Mouse (Mus musculus) neural tube, embryonic 15.5 days (tissue): ENCODE data around the gene Cd274. TPM values are rescaled to one million over a fixed set of nuclear protein-coding genes. Genes with fewer than 3 reads are reported as not detected.

ENCODE experiments used
- ATAC-seq: fragments of 200-750 bp; cut with Nextera tagmentation; 2 replicates; pipeline ENCODE4 v1.8.0; 2017; ENCODE audit warnings: mild to moderate bottlenecking, moderate TSS enrichment, moderate library complexity; ENCODE audit not compliant: low FRiP score
- H3K27ac ChIP-seq: fragments of 300-500 bp; sonication (generic); replicated peaks from 2 replicates; pipeline ENCODE4 v1.5.1; 2015; ENCODE audit warnings: mild to moderate bottlenecking, inconsistent platforms
- H3K27me3 ChIP-seq: fragments of 300-500 bp; sonication (generic); replicated peaks from 2 replicates; pipeline ENCODE4 v1.6.1; 2015; ENCODE audit warnings: inconsistent platforms
- H3K36me3 ChIP-seq: fragments of 300-500 bp; sonication (generic); 2 replicates; pipeline ENCODE4 v1.6.1; 2015; ENCODE audit warnings: inconsistent platforms
- H3K4me1 ChIP-seq: fragments of 300-500 bp; sonication (generic); 2 replicates; pipeline ENCODE4 v1.6.1; 2015; ENCODE audit warnings: inconsistent platforms
- H3K4me2 ChIP-seq: fragments of 300-500 bp; sonication (generic); 2 replicates; pipeline ENCODE4 v1.6.1; 2015; ENCODE audit warnings: inconsistent platforms, mild to moderate bottlenecking, moderate library complexity
- H3K4me3 ChIP-seq: fragments of 300-500 bp; sonication (generic); replicated peaks from 2 replicates; pipeline ENCODE4 v1.5.1; 2015; ENCODE audit warnings: mild to moderate bottlenecking, inconsistent platforms
- H3K9ac ChIP-seq: fragments of 300-500 bp; sonication (generic); replicated peaks from 2 replicates; pipeline ENCODE4 v1.6.1; 2015; ENCODE audit warnings: mild to moderate bottlenecking, inconsistent platforms
- H3K9me3 ChIP-seq: fragments of 300-500 bp; sonication (generic); replicated peaks from 2 replicates; pipeline ENCODE4 v1.6.1; 2016; ENCODE audit warnings: inconsistent platforms
- WGBS: fragments of 180-500 bp; shearing (Covaris S2); methylation state at CpG from one replicate; pipeline ENCODE4 v1.1.7; 2015; ENCODE audit warnings: mixed read lengths; 5-methylcytosine and 5-hydroxymethylcytosine counted together
- polyA plus RNA-seq: library from polyadenylated mRNA; unstranded; fragments of >200 nt; fragmentation: Nextera tagmentation; extraction: Ambion mirVana; gene quantifications from 2 replicates; pipeline ENCODE4 v1.2.1, GENCODE M21; 2015

Cd274 gene
- polyA plus RNA-seq, 1 experiment from 2014 or later: 0.81 TPM

GRCm38 (mm10) chr19:29345636-29346035 is 21.6 kb upstream of the Cd274 start:
- no peaks in the 10 kb centered on the region for H3K9me3 ChIP-seq
- H3K4me1 ChIP-seq: no peaks in the 10 kb centered on the region
- peaks cover 5% of the 10 kb centered on the region; the same call in 1 of the 2 replicates for H3K36me3 ChIP-seq
- no peak overlapping the region for H3K9ac ChIP-seq
- H3K4me3 ChIP-seq: no peak overlapping the region
- no peak overlapping the region for H3K27ac ChIP-seq
- no peaks in the 10 kb centered on the region for H3K27me3 ChIP-seq
- WGBS: 83% methylated on average over 6 of the region's 6 CpGs
- no peak for ATAC-seq
- H3K4me2 ChIP-seq: no peak overlapping the region

- ATAC-seq: no peak
- Histone ChIP-seq H3K27ac (no peak overlapping the region), H3K9me3 (no peaks in the 10 kb centered on the region), H3K27me3 (no peaks in the 10 kb centered on the region), H3K4me1 (peaks cover 13% of the 10 kb centered on the region), H3K4me3 (no peak overlapping the region), H3K36me3 (peaks cover 9% of the 10 kb centered on the region; the same call in 1 of the 2 replicates), H3K9ac (no peak overlapping the region), H3K4me2 (no peak overlapping the region)
- 10% methylated on average over 5 of the region's 5 CpGs for WGBS
Observed at GRCm38 (mm10) chr19:29350991-29351390, 16.3 kb upstream of the Cd274 start.

- Histone ChIP-seq H3K27ac (peak overlapping the region; percentile 23; the same call in 1 of the 2 replicates), H3K4me1 (peaks cover 17% of the 10 kb centered on the region), H3K9ac (no peak overlapping the region; the same call in 1 of the 2 replicates), H3K4me3 (peak overlapping the region; percentile 29), H3K27me3 (no peaks in the 10 kb centered on the region), H3K9me3 (no peaks in the 10 kb centered on the region), H3K36me3 (peaks cover 20% of the 10 kb centered on the region), H3K4me2 (peak overlapping the region; percentile 56)
- 7% methylated on average over 20 of the region's 20 CpGs for WGBS
- ATAC-seq: peak; percentile 73
Observed at GRCm38 (mm10) chr19:29354895-29355877, 12.1 kb upstream of the Cd274 start.

GRCm38 (mm10) chr19:29356281-29356680 is 11.0 kb upstream of the Cd274 start:
- H3K27me3 ChIP-seq: no peaks in the 10 kb centered on the region
- WGBS: 91% methylated on average over 11 of the region's 11 CpGs
- no peak for ATAC-seq
- H3K9me3 ChIP-seq: no peaks in the 10 kb centered on the region
- H3K9ac ChIP-seq: no peak overlapping the region
- peaks cover 16% of the 10 kb centered on the region for H3K36me3 ChIP-seq
- no peak overlapping the region for H3K4me2 ChIP-seq
- no peak overlapping the region for H3K4me3 ChIP-seq
- no peak overlapping the region for H3K27ac ChIP-seq
- H3K4me1 ChIP-seq: peaks cover 27% of the 10 kb centered on the region

- Histone ChIP-seq H3K27me3 (no peaks in the 10 kb centered on the region), H3K9ac (no peak overlapping the region), H3K4me3 (no peak overlapping the region), H3K4me1 (peaks cover 30% of the 10 kb centered on the region), H3K27ac (no peak overlapping the region), H3K9me3 (no peaks in the 10 kb centered on the region), H3K4me2 (peak overlapping the region; percentile 64; the same call in 1 of the 2 replicates), H3K36me3 (peaks cover 16% of the 10 kb centered on the region)
- no peak for ATAC-seq
- WGBS: 87% methylated on average over 5 of the region's 5 CpGs
Observed at GRCm38 (mm10) chr19:29360251-29360650, 7.0 kb upstream of the Cd274 start.

- Histone ChIP-seq H3K9me3 (no peaks in the 10 kb centered on the region), H3K4me2 (peak overlapping the region; percentile 64), H3K4me3 (peak overlapping the region; percentile 75), H3K4me1 (peaks cover 24% of the 10 kb centered on the region), H3K9ac (peak overlapping the region; percentile 76), H3K36me3 (peaks cover 16% of the 10 kb centered on the region), H3K27ac (peak overlapping the region; percentile 84), H3K27me3 (no peaks in the 10 kb centered on the region)
- peak; percentile 100 for ATAC-seq
- 2% methylated on average over 33 of the region's 33 CpGs for WGBS
Observed at GRCm38 (mm10) chr19:29361468-29362130, 5.7 kb upstream of the Cd274 start.

GRCm38 (mm10) chr19:29362173-29362930 is 4.9 kb upstream of the Cd274 start:
- 49% methylated on average over 13 of the region's 13 CpGs for WGBS
- Histone ChIP-seq H3K27ac (peak overlapping the region; percentile 68), H3K9me3 (no peaks in the 10 kb centered on the region), H3K27me3 (no peaks in the 10 kb centered on the region), H3K36me3 (peaks cover 12% of the 10 kb centered on the region), H3K4me2 (peak overlapping the region; percentile 64), H3K4me1 (peaks cover 29% of the 10 kb centered on the region), H3K9ac (peak overlapping the region; percentile 76), H3K4me3 (peak overlapping the region; percentile 75)
- ATAC-seq: peak; percentile 42

GRCm38 (mm10) chr19:29363557-29363956 is 3.7 kb upstream of the Cd274 start:
- H3K27me3 ChIP-seq: no peaks in the 10 kb centered on the region
- ATAC-seq: no peak
- 94% methylated on average over 7 of the region's 7 CpGs for WGBS

GRCm38 (mm10) chr19:29364076-29364475 is 3.2 kb upstream of the Cd274 start:
- 80% methylated on average over 5 of the region's 5 CpGs for WGBS
- Histone ChIP-seq H3K36me3 (no peaks in the 10 kb centered on the region), H3K4me3 (no peak overlapping the region), H3K4me2 (no peak overlapping the region), H3K9me3 (no peaks in the 10 kb centered on the region), H3K27me3 (no peaks in the 10 kb centered on the region), H3K4me1 (peaks cover 33% of the 10 kb centered on the region), H3K27ac (no peak overlapping the region), H3K9ac (no peak overlapping the region)
- no peak for ATAC-seq

More at GRCm38 (mm10) chr19:29363557-29363956, 3.7 kb upstream of the Cd274 start:
- Histone ChIP-seq H3K9me3 (no peaks in the 10 kb centered on the region), H3K9ac (no peak overlapping the region), H3K4me3 (no peak overlapping the region), H3K4me1 (peaks cover 33% of the 10 kb centered on the region), H3K27ac (no peak overlapping the region), H3K4me2 (no peak overlapping the region), H3K36me3 (peaks cover 5% of the 10 kb centered on the region; the same call in 1 of the 2 replicates)

GRCm38 (mm10) chr19:29365105-29365504 is 2.1 kb upstream of the Cd274 start:
- Histone ChIP-seq H3K36me3 (no peaks in the 10 kb centered on the region), H3K4me3 (no peak overlapping the region), H3K4me1 (peaks cover 30% of the 10 kb centered on the region), H3K27me3 (no peaks in the 10 kb centered on the region), H3K9ac (no peak overlapping the region), H3K9me3 (no peaks in the 10 kb centered on the region), H3K27ac (no peak overlapping the region), H3K4me2 (no peak overlapping the region)
- no peak for ATAC-seq
- 40% methylated on average over 3 of the region's 3 CpGs for WGBS
